Mouse (Mus musculus): ENCODE data around the gene Kif1c.

GRCm38 (mm10) chr11:70745636-70746035, 45.3 kb downstream of the Kif1c start:
- TF ChIP-seq MAZ (IDR thresholded peaks at IDR 0.05; ENCODE audit: low read depth, low read length) (no peak), GATA1 (IDR thresholded peaks at IDR 0.05; ENCODE audit: low read depth, low read length) (no peak), CTCF (IDR thresholded peaks at IDR 0.05 in 2 of 3, conservative IDR thresholded peaks at IDR 0.05 in 1 of 3; ENCODE audit: control insufficient read depth in 1 of 3, insufficient read depth in 1 of 3, low read depth in 2 of 3, low read length in 3 of 3, poor library complexity in 1 of 3, severe bottlenecking in 1 of 3) (no peak), ETS1 (IDR thresholded peaks at IDR 0.05; ENCODE audit: low read depth, low read length) (no peak), POLR2A (IDR thresholded peaks at IDR 0.05; ENCODE audit: control insufficient read depth in 1 of 2, insufficient read depth in 1 of 2, low read depth in 1 of 2, low read length in 2 of 2, poor library complexity in 1 of 2) (no peak), TAL1 (IDR thresholded peaks at IDR 0.05; ENCODE audit: low read length) (no peak), CHD2 (IDR thresholded peaks at IDR 0.05; ENCODE audit: low read length) (no peak), TBP (IDR thresholded peaks at IDR 0.05; ENCODE audit: low read depth, low read length) (no peak), ZC3H11A (IDR thresholded peaks at IDR 0.05; ENCODE audit: low read depth, low read length) (no peak), MAX (IDR thresholded peaks at IDR 0.05; ENCODE audit: low read length) (no peak), POLR2AphosphoS2 (IDR thresholded peaks at IDR 0.05; ENCODE audit: low read length) (no peak), TCF12 (IDR thresholded peaks at IDR 0.05; ENCODE audit: low read depth, low read length) (no peak), EP300 (IDR thresholded peaks at IDR 0.05; ENCODE audit: low read depth in 1 of 2, low read length in 2 of 2) (no peak), KAT2A (conservative IDR thresholded peaks at IDR 0.05; ENCODE audit: low read depth, low read length) (no peak)
